Mouse (Mus musculus) gonadal fat pad, adult 2 months (tissue): ENCODE results near the gene Gcm2. TPM values are rescaled to one million over a fixed set of nuclear protein-coding genes. Genes with fewer than 3 reads are reported as not detected.

Experiments used
- DNase-seq: peaks from one replicate; pipeline ENCODE4 v3.0.0-alpha.2; 2012; ENCODE audit warnings: low read depth
- polyA plus RNA-seq: library from polyadenylated mRNA; depleted of rRNA; stranded (reverse); fragments of >200 nt; gene quantifications from 2 replicates; pipeline ENCODE4 v1.2.3, GENCODE M21; 2012; rRNA removed

Gene Gcm2
- polyA plus RNA-seq, 1 experiment: not detected

DNA sequence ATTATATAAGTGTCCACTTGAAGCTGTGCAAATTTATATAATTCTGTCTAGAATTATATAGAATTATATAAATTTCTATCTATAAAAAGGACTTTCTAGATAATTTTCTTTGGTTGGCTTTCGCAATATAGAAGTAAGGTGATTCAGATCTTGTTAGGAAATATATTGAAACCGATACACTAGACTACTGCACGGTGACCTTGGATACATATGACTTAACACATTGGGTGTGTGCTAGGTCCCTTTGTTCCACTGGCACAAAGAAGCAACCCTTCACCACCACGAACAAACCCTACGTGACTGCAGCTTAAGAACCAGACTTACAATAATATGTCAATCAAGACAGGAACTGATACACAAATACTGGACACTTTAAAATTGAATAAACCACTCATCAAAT lies 31.0 kb downstream of the Gcm2 start:
- no peak for DNase-seq

DNA sequence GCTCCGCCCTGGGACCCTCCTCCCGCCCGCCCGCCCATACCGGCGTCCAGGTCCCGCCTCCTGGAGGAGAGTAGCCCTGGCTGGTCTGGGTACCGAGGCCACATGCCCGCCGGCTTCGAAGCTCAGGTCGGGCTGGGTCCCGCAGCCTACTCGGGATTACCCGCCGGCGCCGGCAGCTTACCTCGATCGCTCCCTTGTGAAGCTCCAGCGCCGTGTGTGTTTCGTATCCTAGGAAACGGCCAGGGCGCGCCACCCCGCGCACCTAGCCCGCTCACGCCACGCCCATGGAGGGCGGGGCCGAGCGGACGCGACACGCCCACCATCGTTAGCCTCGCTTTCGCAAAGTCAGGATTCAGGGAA lies 31.4 kb downstream of the Gcm2 start, which contains the start of gene Mak:
Mak (minus strand) TSS at position 286 of the 360 bp plus-strand sequence.
- DNase-seq: peak; percentile 12

DNA sequence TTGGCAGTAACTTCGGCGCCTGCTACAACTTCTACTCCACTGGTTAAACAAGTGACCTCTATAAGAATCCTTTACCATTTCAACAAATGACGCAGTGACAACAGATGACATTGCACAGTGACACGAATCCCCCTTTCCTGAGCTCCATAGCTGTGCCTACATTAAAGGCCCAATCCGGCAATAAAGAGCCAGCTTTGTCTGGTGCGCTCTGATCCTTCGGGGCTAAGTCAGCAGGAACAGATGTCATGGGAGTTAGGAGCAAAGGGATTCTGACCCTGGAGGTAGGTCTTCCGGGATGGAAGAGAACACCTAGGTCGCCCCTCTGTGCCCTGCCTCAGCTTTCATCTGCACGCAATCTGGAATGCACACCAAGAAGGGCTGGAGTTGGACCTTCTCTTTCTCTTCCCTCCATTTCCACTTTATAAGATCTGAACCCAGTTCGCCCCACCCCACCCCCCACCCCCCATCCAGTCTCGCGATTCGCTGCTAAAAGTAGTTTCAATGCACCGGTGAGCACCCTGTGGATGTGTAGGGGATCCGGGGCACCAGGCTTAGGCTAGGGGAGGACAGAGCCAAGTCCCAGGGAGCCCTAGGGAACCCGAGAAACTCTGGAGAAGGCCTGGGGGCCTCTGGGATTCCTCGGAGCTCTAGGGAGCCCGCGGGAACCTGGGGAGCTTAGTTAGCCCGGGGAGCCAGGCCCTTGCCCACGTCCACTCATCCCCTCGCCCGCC lies 32.0 kb downstream of the Gcm2 start:
- no peak for DNase-seq

DNA sequence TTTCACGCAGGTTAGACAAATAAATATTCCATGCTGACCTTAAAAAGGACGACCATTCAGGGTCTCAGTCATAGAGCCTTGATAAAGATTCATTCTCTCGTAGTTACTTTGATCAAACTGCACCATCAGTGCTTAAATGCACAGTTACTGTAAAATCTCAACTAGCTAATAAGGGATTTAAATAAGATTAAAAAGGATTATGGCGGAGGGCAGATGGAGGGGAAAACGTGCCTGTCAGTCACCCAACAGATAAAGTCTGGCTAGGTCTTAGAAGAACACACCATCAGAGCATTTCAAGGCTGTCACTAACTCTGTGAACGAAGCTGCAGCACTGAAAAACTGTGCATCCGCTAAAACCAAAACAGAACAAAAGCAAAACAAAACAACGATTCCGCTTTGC lies 32.9 kb downstream of the Gcm2 start:
- DNase-seq: no peak

DNA sequence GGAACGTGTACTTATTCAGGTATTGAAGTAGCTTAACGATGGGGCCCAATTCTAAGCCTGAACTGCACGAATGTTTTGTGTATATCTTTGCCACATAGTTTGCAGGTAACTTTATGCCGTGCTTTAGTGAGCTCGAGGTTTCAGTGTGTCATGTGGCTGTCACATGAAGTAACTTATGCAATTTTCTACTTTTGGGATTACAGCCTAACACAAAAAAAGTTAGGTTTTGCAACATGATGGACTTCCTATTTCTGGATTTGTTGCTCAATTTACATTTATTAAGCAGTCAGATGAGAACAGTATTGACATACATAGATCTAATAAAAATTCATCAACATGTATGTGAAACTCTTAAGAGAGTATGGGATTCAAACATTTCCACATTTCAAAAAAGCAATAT lies 37.0 kb downstream of the Gcm2 start:
- DNase-seq: no peak

DNA sequence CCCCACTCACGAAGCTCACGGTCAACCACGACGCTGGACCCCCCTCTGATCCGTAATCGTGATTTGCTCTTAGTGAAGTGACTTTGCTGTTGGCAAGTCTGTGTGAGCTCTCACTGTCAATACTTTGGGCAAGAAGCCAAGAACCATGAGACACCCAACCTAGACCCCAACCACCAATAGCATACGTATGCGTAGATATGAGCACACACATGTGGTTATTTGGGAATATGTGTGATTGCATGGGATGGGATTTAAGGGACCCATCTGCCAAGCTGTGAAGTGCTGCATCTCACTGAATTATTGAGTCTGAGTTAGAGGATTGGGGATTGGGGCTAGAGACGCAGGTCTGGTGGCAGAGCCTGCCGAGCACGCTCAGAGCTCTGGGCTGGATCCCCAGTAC lies 39.2 kb downstream of the Gcm2 start:
- DNase-seq: no peak

DNA sequence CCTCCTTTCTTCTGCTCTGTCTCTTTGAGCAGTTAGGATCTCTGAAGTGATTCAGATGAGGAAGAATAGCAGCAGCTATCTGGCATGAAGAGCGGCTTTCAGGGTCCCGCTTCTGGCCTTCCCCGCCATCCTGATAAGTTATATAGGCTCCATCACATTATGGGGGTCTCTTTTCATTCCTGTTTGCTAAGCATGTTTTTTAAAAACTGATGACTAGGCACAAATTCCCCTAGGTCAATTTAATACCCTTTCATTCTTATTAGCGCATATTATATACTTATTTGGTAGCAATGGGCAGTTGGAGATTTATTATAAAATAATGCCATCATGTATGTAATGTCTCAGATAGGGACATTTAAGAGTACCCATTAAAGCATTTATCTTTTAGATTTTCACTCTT lies 43.2 kb downstream of the Gcm2 start:
- DNase-seq: no peak

DNA sequence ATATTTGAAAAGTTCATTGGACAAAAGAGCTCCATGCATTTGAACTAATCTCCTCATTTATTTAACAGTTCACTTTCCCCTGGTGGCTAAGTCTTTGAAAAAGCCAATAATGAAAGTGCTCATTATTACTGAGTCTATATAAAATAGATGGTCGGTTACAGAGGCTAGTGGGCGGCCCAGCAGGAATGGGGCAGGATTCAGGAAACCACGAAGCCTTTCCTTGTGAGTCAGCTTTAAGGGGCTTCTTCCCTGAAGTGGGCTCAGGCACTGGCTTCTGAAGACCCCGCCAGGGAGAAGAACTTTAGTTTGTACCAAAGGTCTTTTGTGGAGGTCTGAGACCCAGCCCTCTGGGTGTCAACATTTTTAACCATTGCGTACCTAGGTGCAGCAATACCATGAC lies 58.9 kb downstream of the Gcm2 start:
- no peak for DNase-seq

Other genes with a start within 250 kb of the Gcm2 start
- 37.1 and 46.5 TPM in 2 replicates for gene Pak1ip1, start 110.0 kb downstream of the Gcm2 start, polyA plus RNA-seq
- gene Tmem14c, start 94.7 kb downstream of the Gcm2 start, polyA plus RNA-seq: 119 and 141 TPM in 2 replicates
- 0.58 and 0.61 TPM in 2 replicates for gene Mak, start 31.3 kb downstream of the Gcm2 start, polyA plus RNA-seq
- gene Sycp2l, start 3.3 kb upstream of the Gcm2 start, polyA plus RNA-seq: not detected in 2 replicates
- gene Elovl2, start 109.4 kb upstream of the Gcm2 start, polyA plus RNA-seq: 17.1 and 22.1 TPM in 2 replicates
- gene Smim13, start 138.8 kb upstream of the Gcm2 start, polyA plus RNA-seq: 4.1 and 4.9 TPM in 2 replicates
- not detected in 2 replicates for gene Gm17364, start 162.9 kb upstream of the Gcm2 start, polyA plus RNA-seq